ENCODE assay signal across 10 mouse cellular contexts in the genomic region with DNA sequence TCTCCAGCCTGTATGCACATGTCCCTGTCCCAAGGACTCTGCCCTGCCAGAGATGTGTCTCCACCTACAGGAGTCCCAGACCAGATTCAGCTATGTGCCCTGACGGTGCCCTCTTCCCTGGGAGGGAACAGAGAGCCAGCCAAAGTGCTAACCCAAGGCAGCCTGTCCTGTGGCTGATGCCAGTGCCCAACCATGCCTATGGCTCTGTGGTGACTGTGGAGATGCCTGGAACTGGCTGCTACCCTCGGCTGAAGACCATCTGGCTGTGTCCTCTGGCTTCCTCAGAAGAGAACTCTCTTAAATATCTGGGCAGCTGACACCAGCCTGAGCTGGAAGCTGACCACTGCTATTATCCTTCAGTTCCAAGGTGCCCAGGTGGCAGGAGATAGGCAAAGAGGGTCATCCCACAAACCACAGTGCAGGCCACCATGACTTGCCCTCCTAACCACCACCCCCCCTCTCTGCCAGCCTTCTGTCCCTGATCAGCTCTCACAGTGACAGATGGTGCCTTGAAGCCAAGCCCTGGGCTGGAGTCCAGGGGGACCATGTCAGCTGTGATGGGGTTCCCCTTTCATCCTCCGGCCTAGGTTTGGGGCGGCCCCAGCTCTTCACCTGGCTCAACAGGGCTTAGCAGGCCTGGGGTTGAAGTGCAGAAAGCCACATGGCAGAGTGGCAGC. TPM values are rescaled to one million over a fixed set of nuclear protein-coding genes. Genes with fewer than 3 reads are reported as not detected.
DNase-seq lines count a peak whose midpoint lies in the region; ATAC-seq lines count a peak whose summit lies in the region.
"Had no signal": no experiment of that assay in that cellular context is flagged by ENCODE, and none has a peak within 500 bp of the region (broad histone marks: within the 10 kb centered on the region; RNA-seq: fewer than 3 reads in every experiment).

No protein-coding gene starts in this region.

- no peak overlapping the region for H3K9ac ChIP-seq in midbrain, embryonic 14.5 days (replicated peaks; ENCODE audit: low read length)
- H3K9ac ChIP-seq in midbrain, embryonic 13.5 days (replicated peaks): no peak overlapping the region
- H3K9ac ChIP-seq: midbrain, embryonic 12.5 days had no signal

- DNase-seq in midbrain, embryonic 10.5 days (ENCODE audit: low spot score): no peak
- DNase-seq in midbrain, embryonic 14.5 days: no peak
- peak; percentile 94 for DNase-seq in cerebellum, postnatal 14 days
- peak; percentile 59 to 72 for DNase-seq in heart, adult 9 months (ENCODE audit: low spot score in 2 of 2)
- no peak for DNase-seq in spleen, postnatal 4 days (ENCODE audit: low spot score in 2 of 2)
- DNase-seq in adrenal gland, postnatal 25 days: no peak
- DNase-seq: kidney, postnatal 4 days had no signal

- H3K4me2 ChIP-seq in midbrain, embryonic 14.5 days (ENCODE audit: low read length): no peak overlapping the region
- no peak overlapping the region for H3K4me2 ChIP-seq in midbrain, embryonic 13.5 days (replicated peaks)
- H3K4me2 ChIP-seq: midbrain, embryonic 12.5 days had no signal

- H3K4me3 ChIP-seq in midbrain, embryonic 10.5 days: no peak overlapping the region
- no peak overlapping the region for H3K4me3 ChIP-seq in midbrain, embryonic 14.5 days (replicated peaks; ENCODE audit: low read depth, low read length)
- no peak overlapping the region for H3K4me3 ChIP-seq in midbrain, embryonic 13.5 days (replicated peaks)
- H3K4me3 ChIP-seq: midbrain, embryonic 12.5 days had no signal

- ATAC-seq in midbrain, embryonic 14.5 days (ENCODE audit: low FRiP score, low TSS enrichment): no peak
- ATAC-seq in midbrain, embryonic 13.5 days: peak; percentile 11; the same call in 1 of the 2 replicates
- no peak for ATAC-seq in frontal cortex, adult (ENCODE audit: low TSS enrichment)

- peak overlapping the region; percentile 52 for H3K27ac ChIP-seq in midbrain, embryonic 10.5 days (replicated peaks)
- H3K27ac ChIP-seq in midbrain, embryonic 14.5 days (replicated peaks; ENCODE audit: low read depth, low read length): no peak overlapping the region
- H3K27ac ChIP-seq in midbrain, embryonic 13.5 days: no peak overlapping the region
- H3K27ac ChIP-seq: midbrain, embryonic 12.5 days had no signal

- H3K4me1 ChIP-seq in midbrain, embryonic 10.5 days: peaks cover 14% of the 10 kb centered on the region
- H3K4me1 ChIP-seq in midbrain, embryonic 14.5 days (ENCODE audit: control insufficient read depth, insufficient read depth, low read length): no peaks in the 10 kb centered on the region
- peaks cover 14% of the 10 kb centered on the region for H3K4me1 ChIP-seq in midbrain, embryonic 13.5 days (replicated peaks)

- no peaks in the 10 kb centered on the region for H3K27me3 ChIP-seq in midbrain, embryonic 10.5 days (ENCODE audit: low read depth, poor library complexity, severe bottlenecking)
- no peaks in the 10 kb centered on the region for H3K27me3 ChIP-seq in midbrain, embryonic 14.5 days (ENCODE audit: control insufficient read depth, insufficient read depth, low read length)
- no peaks in the 10 kb centered on the region for H3K27me3 ChIP-seq in midbrain, embryonic 13.5 days
- H3K27me3 ChIP-seq: midbrain, embryonic 12.5 days had no signal

- WGBS in midbrain, embryonic 10.5 days: 79% methylated on average over 4 of the region's 4 CpGs
- WGBS in midbrain, embryonic 14.5 days: 66% methylated on average over 4 of the region's 4 CpGs
- 94% methylated on average over 4 of the region's 4 CpGs for WGBS in midbrain, embryonic 13.5 days

- no peaks in the 10 kb centered on the region for H3K36me3 ChIP-seq in midbrain, embryonic 10.5 days
- no peaks in the 10 kb centered on the region for H3K36me3 ChIP-seq in midbrain, embryonic 14.5 days (ENCODE audit: control insufficient read depth, insufficient read depth, low read length)
- no peaks in the 10 kb centered on the region for H3K36me3 ChIP-seq in midbrain, embryonic 13.5 days
- H3K36me3 ChIP-seq: midbrain, embryonic 12.5 days had no signal

- H3K9me3 ChIP-seq in midbrain, embryonic 10.5 days (replicated peaks): no peaks in the 10 kb centered on the region
- H3K9me3 ChIP-seq in midbrain, embryonic 14.5 days (ENCODE audit: control insufficient read depth, low read length): no peaks in the 10 kb centered on the region
- H3K9me3 ChIP-seq in midbrain, embryonic 13.5 days: no peaks in the 10 kb centered on the region
- H3K9me3 ChIP-seq: midbrain, embryonic 12.5 days had no signal

RNA-seq across cellular contexts. Expression of gene Atoh8, which starts 18.7 kb away (rescaled TPM):
- 9.2 and 11.2 TPM in 2 replicates for polyA plus RNA-seq in midbrain, embryonic 10.5 days (2016; fragmentation: Nextera tagmentation; extraction: Ambion mirVana)
- 1.8 and 2.4 TPM in 2 replicates for polyA plus RNA-seq in midbrain, embryonic 14.5 days (2014; fragmentation: Nextera tagmentation; extraction: Ambion mirVana)
- polyA plus RNA-seq in midbrain, embryonic 13.5 days (2015; fragmentation: Nextera tagmentation; extraction: Ambion mirVana): 2.2 and 3.8 TPM in 2 replicates
- 2.2 and 3.3 TPM in 2 replicates for total RNA-seq in adrenal gland, postnatal 25 days (2021)

RNA-seq across cellular contexts. Expression of gene Sftpb, which starts 50.4 kb away (rescaled TPM):
- polyA plus RNA-seq in midbrain, embryonic 10.5 days (2016; fragmentation: Nextera tagmentation; extraction: Ambion mirVana): not detected in 2 replicates
- not detected in 2 replicates for polyA plus RNA-seq in midbrain, embryonic 14.5 days (2014; fragmentation: Nextera tagmentation; extraction: Ambion mirVana)
- not detected in 2 replicates for polyA plus RNA-seq in midbrain, embryonic 13.5 days (2015; fragmentation: Nextera tagmentation; extraction: Ambion mirVana)
- not detected in 2 replicates for total RNA-seq in adrenal gland, postnatal 25 days (2021)
- polyA plus RNA-seq: midbrain, embryonic 12.5 days had no signal

Comparison
In these comparisons a context has a peak if more than half of its experiments do, and no peak if none do; other contexts are left out.
1. DNase-seq: peak in cerebellum, postnatal 14 days (2 of 2) and heart, adult 9 months (2 of 2); none in midbrain, embryonic 10.5 days (single experiment), midbrain, embryonic 14.5 days (single experiment), spleen, postnatal 4 days (0 of 2) and adrenal gland, postnatal 25 days (single experiment).